Mouse (Mus musculus) gastrocnemius, adult 2 months (tissue): ENCODE results near the gene Polr2l. TPM values are rescaled to one million over a fixed set of nuclear protein-coding genes. Genes with fewer than 3 reads are reported as not detected.

Source experiments
- DNase-seq: peaks from one replicate; pipeline ENCODE4 v3.0.0; 2022
- H3K27ac ChIP-seq: fragments of 200-600 bp; 2 replicates; pipeline ENCODE4 v1.8.1; 2022; ENCODE audit warnings: mild to moderate bottlenecking
- H3K4me3 ChIP-seq: fragments of 200-600 bp; 2 replicates; pipeline ENCODE4 v1.8.1; 2022; ENCODE audit warnings: mild to moderate bottlenecking, moderate library complexity
- CTCF ChIP-seq: fragments of 200-600 bp; IDR thresholded peaks from 2 replicates; pipeline ENCODE4 v1.8.1; 2022; ENCODE audit warnings: antibody characterized with exemption, mild to moderate bottlenecking, moderate library complexity
- intact Hi-C: fragments of 180-260 bp; cut with DNase I; formaldehyde crosslinking; loops from one replicate; pipeline ENCODE4 v1.15.1; 2025
- total RNA-seq, 2 experiments: library from RNA; stranded (reverse); gene quantifications; 2 replicates each; pipeline ENCODE4 v1.2.3; 2021

The Polr2l gene
- total RNA-seq, 2 experiments from 2014 or later: 55.5 to 58.8 TPM

DNA sequence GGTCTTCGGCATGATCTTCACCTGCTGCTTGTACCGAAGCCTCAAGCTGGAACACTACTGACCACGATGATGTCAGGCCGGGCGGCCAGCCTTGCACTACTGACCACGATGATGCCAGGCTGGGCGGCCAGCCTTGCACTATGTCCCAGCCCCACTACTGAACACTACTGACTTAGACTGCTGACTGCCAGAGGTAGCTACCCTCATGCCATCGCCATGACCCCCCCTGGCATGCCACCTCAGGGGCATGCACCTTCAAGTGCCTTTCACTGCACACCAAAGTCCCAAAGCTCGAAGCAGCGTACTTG lies 4.3 kb downstream of the Polr2l start:
- intact Hi-C loops: no loop called here
- no peak overlapping the region for H3K4me3 ChIP-seq
- H3K27ac ChIP-seq: no peak overlapping the region
- peak; percentile 16 for DNase-seq
- TF ChIP-seq CTCF: no peak

DNA sequence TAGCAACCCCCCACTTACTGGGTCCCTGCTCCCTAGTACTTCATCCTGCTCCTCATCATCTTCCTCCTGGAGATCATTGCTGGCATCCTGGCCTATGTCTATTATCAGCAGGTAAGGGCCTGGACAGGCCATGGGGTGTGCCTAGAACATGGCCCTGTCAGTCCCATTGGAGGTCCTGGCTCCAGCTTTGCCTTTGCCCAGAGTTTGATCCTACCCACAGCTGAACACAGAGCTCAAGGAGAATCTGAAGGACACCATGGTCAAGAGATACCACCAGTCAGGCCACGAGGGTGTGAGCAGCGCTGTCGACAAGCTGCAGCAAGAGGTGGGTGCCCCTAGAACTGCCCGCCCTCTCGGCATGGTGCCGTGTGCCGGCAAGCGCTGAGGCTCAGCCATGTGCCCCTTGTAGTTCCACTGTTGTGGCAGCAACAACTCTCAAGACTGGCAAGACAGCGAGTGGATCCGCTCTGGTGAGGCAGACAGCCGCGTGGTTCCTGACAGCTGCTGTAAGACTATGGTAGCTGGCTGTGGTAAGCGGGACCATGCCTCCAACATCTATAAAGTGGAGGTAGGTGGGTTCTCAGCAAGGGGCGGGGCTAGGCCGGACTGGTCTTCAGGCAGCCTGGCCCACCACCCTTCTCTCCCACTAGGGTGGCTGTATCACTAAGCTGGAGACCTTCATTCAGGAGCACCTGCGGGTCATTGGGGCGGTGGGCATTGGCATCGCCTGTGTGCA lies 4.9 kb downstream of the Polr2l start:
- Histone ChIP-seq H3K4me3 (peak overlapping the region; percentile 87), H3K27ac (peak overlapping the region; percentile 94)
- intact Hi-C loops: no loop called here
- peak; percentile 21 for DNase-seq
- TF ChIP-seq CTCF: no peak

DNA sequence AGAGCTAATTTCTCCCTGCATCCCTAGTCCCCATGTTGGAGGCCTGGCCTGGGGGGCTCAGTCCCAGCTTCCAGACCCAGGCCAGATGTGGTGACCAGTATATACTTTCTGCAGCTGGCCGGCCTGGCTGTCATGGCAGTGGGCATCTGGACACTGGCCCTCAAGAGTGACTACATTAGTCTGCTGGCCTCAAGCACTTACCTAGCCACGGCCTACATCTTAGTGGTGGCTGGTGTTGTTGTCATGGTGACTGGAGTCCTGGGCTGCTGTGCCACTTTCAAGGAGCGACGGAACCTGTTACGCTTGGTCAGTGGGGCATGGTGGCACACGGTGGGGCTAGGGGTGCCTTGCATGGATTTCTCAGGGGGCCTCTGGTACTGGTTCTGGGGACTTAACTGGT lies 5.6 kb downstream of the Polr2l start:
- Histone ChIP-seq H3K27ac (peak overlapping the region; percentile 94), H3K4me3 (peak overlapping the region; percentile 87)
- DNase-seq: peak; percentile 27
- intact Hi-C loops: no loop called here
- no peak for TF ChIP-seq CTCF

DNA sequence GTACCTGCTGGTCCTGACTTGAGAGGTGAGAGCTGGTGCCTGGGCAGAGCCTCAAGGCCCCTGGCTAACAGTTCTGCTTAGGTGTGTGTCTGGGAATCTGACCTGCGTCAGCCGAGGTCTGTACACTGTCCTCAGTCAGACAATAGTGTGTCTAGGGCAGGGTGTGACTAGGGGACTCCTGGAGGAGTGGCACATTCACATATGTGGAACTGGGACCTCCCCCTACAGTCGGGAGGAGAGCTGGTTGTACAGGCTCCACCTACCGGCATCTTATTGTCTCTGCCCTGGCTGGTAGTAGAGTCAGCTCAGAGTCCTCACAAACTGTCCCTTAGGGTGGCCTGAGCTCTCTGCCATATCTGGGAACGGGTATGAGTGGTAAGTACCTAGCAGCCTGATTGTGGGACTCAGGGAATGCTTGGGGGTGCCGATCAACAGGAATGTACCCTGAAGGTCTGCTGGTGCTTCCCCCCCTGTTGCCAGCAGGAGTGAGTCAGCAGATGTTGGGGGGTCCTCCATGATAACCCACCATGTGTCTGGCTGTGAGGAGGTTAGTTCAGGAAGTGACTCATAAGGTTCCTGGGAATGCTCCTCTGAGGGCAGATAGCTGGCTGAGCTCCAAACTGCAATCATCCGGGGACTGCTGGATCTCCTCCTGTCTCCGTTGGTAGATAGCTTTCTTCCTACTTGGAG lies 6.3 kb downstream of the Polr2l start:
- TF ChIP-seq CTCF: peak; percentile 60
- intact Hi-C loops: no loop called here
- Histone ChIP-seq H3K27ac (peak overlapping the region; percentile 94), H3K4me3 (peak overlapping the region; percentile 87)
- peak; percentile 72 for DNase-seq

DNA sequence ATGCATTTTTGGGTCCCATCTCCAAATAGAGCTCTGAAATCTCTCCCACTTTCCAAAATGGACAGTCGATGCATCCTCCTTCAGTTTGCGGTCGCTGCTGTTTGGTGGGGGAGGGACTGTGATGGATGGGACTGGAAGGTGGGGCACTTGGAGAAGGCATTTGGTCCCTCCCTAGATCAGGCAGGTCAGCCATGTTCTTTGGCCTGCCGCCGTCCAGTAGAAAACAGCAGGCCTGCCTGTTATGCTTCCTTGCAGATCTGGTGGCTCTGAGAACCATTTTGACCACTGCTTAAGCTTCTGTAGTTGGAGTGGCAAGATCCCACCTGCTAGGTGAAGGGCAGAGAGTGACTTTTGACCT lies 6.8 kb downstream of the Polr2l start:
- intact Hi-C loops: no loop called here
- TF ChIP-seq CTCF: no peak
- DNase-seq: peak; percentile 59
- Histone ChIP-seq H3K4me3 (peak overlapping the region; percentile 87), H3K27ac (peak overlapping the region; percentile 94)

DNA sequence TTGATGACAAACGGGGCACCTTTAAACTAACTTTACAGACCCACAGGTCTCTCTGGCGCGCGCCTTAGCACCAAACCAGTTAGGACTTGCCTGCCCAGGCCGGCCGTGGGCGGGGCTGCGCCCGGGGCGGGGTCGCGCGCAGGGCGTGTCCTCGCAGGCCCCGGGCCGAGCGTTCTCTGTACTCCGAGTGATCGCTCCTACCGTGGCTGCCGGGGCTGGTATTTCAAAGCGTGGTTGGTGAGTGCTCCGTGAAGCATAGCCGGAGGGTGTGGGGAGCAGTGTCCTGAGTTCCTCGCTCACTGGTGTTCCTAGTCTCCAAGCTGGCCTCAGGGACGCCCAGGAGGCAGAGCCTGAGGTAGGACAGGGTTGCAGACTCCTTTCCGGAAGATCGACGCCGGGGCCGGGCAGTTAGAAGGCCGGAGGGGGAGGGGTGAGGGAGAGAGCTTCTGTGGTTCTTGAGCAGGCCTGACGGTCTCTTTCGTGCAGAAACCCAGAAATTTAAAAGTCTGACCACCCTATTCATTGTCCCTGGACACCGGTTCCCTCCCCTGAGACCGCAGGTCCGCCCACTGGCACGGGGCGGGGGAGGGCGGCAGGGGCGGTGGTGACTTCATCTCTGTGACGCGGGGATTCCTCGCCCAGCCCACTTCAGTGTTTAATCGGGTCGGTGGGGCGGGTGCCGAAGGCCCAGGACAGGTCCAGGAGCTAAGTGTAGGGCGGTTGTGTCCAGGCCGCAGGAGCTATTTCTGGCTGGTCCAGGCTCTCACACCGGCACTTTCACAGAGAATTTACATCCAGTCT lies 7.5 kb downstream of the Polr2l start, which contains the start of gene Cd151:
Cd151 (plus strand) TSS at position 163 of the 801 bp plus-strand sequence.
- H3K4me3 ChIP-seq: peak within 1 kb of the TSS; percentile 87
- DNase-seq: peak; percentile 94
- no peak for TF ChIP-seq CTCF
- peak within 1 kb of the TSS; percentile 94 for H3K27ac ChIP-seq
- intact Hi-C loops: no loop called here

DNA sequence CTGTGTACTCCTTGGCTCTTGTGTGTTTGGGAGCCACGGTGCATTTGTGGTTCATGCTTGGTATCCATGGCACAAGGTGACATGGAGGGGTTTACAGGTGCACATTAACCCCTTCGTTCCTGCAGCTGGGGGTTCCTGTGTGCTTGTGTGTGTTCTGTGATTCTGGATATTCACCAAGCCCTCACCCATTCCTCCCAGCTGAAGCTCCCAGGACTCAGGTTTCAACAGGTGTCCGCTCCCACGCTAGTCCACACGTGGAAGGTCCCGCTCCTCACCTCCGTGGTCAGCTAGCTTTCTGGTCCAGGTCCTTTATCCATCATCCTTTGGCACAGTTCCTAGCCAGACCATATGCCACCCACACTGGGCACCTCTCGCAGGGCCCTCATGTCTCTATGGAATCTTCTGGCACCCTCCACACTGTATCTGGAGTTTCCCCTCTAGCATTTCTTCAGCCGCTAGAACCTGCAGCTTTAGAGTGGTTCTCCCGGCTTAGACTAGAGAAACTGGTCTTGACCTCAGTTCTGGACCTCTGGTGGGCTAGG lies 8.3 kb downstream of the Polr2l start:
- TF ChIP-seq CTCF: no peak
- H3K27ac ChIP-seq: peak overlapping the region; percentile 94
- intact Hi-C loops: no loop called here
- DNase-seq: peak; percentile 26
- peak overlapping the region; percentile 87 for H3K4me3 ChIP-seq

DNA sequence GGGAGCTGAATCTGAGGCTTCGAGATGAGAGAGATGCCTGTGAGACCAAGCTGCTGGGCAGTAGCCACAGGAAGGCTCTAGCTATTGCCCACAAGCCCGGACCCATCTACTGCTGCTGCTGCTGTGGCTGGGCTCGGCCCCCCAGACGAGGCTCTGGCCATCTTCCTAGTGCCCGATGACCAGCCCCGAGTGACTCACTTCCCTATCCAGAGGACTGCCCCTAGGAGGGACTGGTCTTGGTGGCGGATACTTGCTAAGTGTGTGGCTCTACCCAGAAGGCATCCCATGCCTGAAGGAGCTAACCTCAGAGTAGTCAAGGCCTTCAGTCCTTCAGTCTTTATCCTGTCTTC lies 8.9 kb downstream of the Polr2l start:
- no peak for TF ChIP-seq CTCF
- peak; percentile 61 for DNase-seq
- peak overlapping the region; percentile 81 for H3K4me3 ChIP-seq
- intact Hi-C loops: no loop called here
- peak overlapping the region; percentile 94 for H3K27ac ChIP-seq

DNA sequence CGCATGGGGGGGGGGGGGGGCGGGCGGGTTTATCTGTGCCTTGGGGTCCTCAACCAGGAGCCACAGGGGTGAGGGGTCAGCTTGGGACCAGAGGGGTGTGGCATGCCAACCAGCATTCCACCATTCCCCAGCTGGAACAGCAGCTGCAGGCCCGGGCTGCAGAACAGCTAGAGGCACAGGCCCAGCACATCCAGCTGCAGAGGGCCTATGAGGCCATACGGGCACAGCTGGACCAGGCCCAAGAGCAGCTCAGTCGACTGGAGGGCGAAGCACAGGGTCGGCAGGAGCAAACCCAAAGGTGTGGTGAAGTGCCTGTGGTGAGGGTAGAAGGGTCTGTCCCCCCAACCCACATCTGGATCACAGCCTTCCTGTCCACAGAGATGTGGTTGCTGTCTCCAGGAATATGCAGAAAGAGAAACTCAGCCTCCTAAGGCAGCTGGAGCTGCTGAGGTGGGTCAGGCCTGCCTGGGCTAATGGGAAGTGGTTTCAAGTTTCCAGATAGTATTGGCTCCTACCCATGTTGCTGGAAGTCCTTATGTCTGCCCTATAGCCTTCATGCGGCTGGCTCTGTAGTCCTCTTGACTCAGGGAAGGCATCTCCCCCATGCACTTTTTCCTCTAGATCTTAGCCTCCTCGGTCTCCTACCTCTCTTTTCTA lies 9.4 kb downstream of the Polr2l start:
- intact Hi-C loops: no loop called here
- Histone ChIP-seq H3K27ac (peak overlapping the region; percentile 94), H3K4me3 (peak overlapping the region; percentile 81)
- peak; percentile 56 for DNase-seq
- no peak for TF ChIP-seq CTCF

DNA sequence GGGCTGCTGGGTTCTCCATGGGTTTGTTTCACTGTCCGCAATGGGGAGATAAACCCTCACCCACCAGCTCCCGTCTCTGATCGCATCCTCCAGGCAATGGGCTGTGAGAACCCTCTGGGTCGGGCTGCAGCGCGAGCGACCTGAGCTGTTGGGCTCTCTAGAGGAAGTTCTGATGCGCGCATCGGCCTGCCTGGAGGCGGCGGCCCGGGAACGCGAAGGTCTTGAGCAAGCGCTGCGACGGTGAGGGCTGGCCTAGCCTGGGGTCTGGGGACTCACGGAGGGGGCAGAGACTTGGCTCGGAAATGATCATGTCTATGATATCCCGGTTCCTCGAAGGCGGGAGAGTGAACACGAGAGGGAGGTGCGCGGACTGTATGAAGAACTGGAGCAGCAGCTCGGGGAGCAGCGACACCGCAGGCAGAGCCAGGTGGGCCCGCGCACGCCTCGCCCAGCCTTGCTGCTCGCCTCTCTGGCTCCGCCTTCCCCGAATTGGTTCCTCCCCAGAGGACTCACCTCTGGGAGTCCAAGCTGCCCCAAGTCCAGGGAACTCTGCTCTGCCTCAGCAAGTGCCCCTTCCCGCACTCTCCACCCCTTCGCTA lies 10.2 kb downstream of the Polr2l start:
- peak overlapping the region; percentile 81 for H3K4me3 ChIP-seq
- TF ChIP-seq CTCF: no peak
- DNase-seq: peak; percentile 44
- intact Hi-C loops: no loop called here
- peak overlapping the region; percentile 94 for H3K27ac ChIP-seq

DNA sequence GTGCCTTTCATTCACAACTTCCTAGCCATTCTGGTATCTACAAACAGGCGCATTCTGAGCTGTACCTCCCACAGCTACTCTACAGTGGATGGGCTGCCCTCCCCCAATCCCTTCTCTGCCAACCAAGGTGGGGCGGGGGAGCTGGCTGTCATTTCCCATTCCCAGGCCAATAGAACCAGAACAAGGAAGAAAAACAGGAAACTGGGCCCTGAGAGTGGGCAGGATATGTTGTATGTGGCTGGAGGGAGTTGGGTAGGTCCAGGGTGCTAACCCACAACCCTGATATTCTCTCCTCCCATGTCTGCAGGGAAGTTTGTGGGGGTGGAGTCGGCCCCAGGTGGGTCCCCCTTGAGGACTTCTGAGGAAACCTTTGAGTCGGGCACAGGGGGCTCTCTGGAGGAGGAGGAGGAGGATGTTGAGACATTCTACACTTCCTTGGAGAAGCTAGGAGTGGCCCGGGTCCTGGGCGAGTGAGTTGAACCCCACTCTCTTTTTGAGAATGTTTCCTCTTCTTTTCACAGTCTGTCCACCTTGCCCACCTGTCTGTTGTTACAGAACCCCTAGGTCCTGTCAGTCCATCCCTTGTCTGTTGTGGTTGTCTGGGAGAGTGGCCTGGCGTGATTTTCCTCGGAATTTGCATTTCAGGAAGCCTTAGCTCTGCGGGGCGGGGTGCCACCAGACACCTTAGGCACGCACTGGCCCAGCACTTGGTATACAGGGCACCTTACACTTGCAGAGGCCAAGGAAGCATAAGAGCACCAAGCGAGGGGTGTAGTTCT lies 10.9 kb downstream of the Polr2l start:
- peak overlapping the region; percentile 81 for H3K4me3 ChIP-seq
- peak; percentile 66 for DNase-seq
- peak overlapping the region; percentile 94 for H3K27ac ChIP-seq
- no peak for TF ChIP-seq CTCF
- intact Hi-C loops: no loop called here
